24 mouse cellular contexts compared by ENCODE assay signal in genomic region chr19:32937591-32937990, GRCm38 (mm10).
"Had no signal": no experiment of that assay in that cellular context is flagged by ENCODE, and none has a peak within 500 bp of the region (broad histone marks: within the 10 kb centered on the region; RNA-seq: fewer than 3 reads in every experiment).

No protein-coding gene starts in this region.

- H3K27ac ChIP-seq: kidney, embryonic 15.5 days; limb, embryonic 10.5 days; limb, embryonic 13.5 days; liver, embryonic 12.5 days; liver, embryonic 15.5 days; lung, embryonic 15.5 days; midbrain, embryonic 10.5 days; midbrain, embryonic 13.5 days; neural tube, embryonic 13.5 days had no signal

- H3K36me3 ChIP-seq: kidney, embryonic 15.5 days; limb, embryonic 10.5 days; limb, embryonic 13.5 days; liver, embryonic 12.5 days; liver, embryonic 15.5 days; lung, embryonic 15.5 days; midbrain, embryonic 10.5 days; midbrain, embryonic 13.5 days; neural tube, embryonic 13.5 days had no signal

- H3K9ac ChIP-seq: kidney, embryonic 15.5 days; limb, embryonic 13.5 days; liver, embryonic 12.5 days; liver, embryonic 15.5 days; lung, embryonic 15.5 days; midbrain, embryonic 13.5 days; neural tube, embryonic 13.5 days had no signal

- DNase-seq: kidney, postnatal 10 days; kidney, postnatal 4 days; liver; lung, adult 18-20 months; lung, postnatal 10 days; lung, postnatal 36 days; retina, postnatal 1 day; right cerebral cortex, postnatal 25 days; spleen, adult 18-20 months; thymus, adult 2 months; thymus, postnatal 14 days; thymus, postnatal 4 days had no signal

- H3K4me3 ChIP-seq: kidney, embryonic 15.5 days; limb, embryonic 10.5 days; limb, embryonic 13.5 days; liver, embryonic 12.5 days; liver, embryonic 15.5 days; lung, embryonic 15.5 days; megakaryocyte, embryonic 14.5 days; midbrain, embryonic 10.5 days; midbrain, embryonic 13.5 days; myocyte; neural tube, embryonic 13.5 days had no signal

- H3K9me3 ChIP-seq: kidney, embryonic 15.5 days; limb, embryonic 10.5 days; limb, embryonic 13.5 days; liver, embryonic 12.5 days; liver, embryonic 15.5 days; lung, embryonic 15.5 days; megakaryocyte, embryonic 14.5 days; midbrain, embryonic 10.5 days; midbrain, embryonic 13.5 days; neural tube, embryonic 13.5 days had no signal

- H3K4me2 ChIP-seq: kidney, embryonic 15.5 days; limb, embryonic 13.5 days; liver, embryonic 12.5 days; liver, embryonic 15.5 days; lung, embryonic 15.5 days; midbrain, embryonic 13.5 days; neural tube, embryonic 13.5 days had no signal

- H3K27me3 ChIP-seq: kidney, embryonic 15.5 days; liver, embryonic 12.5 days; liver, embryonic 15.5 days; lung, embryonic 15.5 days; midbrain, embryonic 13.5 days; neural tube, embryonic 13.5 days had no signal

- H3K4me1 ChIP-seq: kidney, embryonic 15.5 days; limb, embryonic 13.5 days; liver, embryonic 12.5 days; liver, embryonic 15.5 days; lung, embryonic 15.5 days; midbrain, embryonic 10.5 days; midbrain, embryonic 13.5 days; neural tube, embryonic 13.5 days had no signal

- ATAC-seq: liver, embryonic 12.5 days; midbrain, embryonic 13.5 days; midbrain, embryonic 16.5 days had no signal
